Comparison of ENCODE assay signal across 8 mouse cellular contexts in the genomic region with DNA sequence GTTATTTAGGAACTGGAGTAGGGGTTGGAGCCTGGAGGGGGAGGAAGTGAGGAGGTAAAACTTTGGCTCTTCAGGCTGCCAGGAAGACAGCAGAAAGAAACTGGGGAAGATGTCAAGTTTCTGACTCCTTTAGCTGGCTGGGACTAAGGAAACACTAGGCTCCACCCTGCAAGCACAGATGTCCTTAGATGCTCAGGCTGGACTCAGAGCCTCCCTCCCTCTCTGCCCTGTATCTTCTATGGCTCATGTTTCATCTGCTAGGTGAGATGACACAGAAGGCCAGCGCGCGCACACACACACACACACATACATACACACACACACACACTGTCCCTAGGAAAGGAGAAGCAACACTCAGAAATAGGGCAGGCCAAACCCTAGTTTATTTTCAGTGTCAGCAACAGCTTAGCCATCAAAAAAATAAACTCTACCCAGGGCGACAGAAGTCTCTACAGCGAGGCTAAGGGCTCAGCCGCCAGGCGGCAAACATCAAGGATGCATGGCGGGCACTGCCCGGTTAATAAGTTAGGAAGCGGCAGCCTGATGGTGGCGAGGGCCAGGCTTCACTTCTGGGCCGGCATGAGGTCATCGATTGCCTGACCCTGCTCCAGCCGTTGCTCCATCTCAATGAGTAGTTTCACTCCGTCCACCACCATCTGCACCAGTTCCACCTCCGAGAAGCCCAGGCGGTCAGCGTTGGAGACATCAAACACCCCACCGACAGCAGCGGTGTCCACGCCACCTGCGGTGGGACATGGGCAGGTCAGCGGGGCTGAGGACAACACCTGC. TPM values are rescaled to one million over a fixed set of nuclear protein-coding genes. Genes with fewer than 3 reads are reported as not detected.
A peak's percentile ranks its signal among the peaks of the same experiment; 100 is the strongest.
DNase-seq lines count a peak whose midpoint lies in the region; ATAC-seq lines count a peak whose summit lies in the region.

No protein-coding gene starts in this region.

- WGBS in midbrain, embryonic 13.5 days: 47% methylated on average over 23 of the region's 23 CpGs

- H3K4me3 ChIP-seq in midbrain, embryonic 13.5 days (replicated peaks): peak overlapping the region; percentile 87

- no peaks in the 10 kb centered on the region for H3K9me3 ChIP-seq in midbrain, embryonic 13.5 days

- H3K27me3 ChIP-seq in midbrain, embryonic 13.5 days: peaks cover 5% of the 10 kb centered on the region

- ATAC-seq in granulocyte monocyte progenitor cell, adult 5-6 weeks (replicated peaks; ENCODE audit: poor library complexity, severe bottlenecking): peak; percentile 4; the same call in 1 of the 2 replicates
- no peak for ATAC-seq in midbrain, embryonic 13.5 days
- ATAC-seq in inflammation-experienced regulatory T-cells, adult 6 months: no peak
- ATAC-seq in megakaryocyte progenitor cell, adult 5-6 weeks (replicated peaks; ENCODE audit: poor library complexity): no peak

- peaks cover 42% of the 10 kb centered on the region for H3K4me1 ChIP-seq in midbrain, embryonic 13.5 days (replicated peaks)

- peak overlapping the region; percentile 95 for H3K27ac ChIP-seq in midbrain, embryonic 13.5 days

- peak overlapping the region; percentile 98 for H3K4me2 ChIP-seq in midbrain, embryonic 13.5 days (replicated peaks)

- peak; percentile 36 for DNase-seq in embryo, embryonic 10.5 days (ENCODE audit: low spot score)
- no peak for DNase-seq in embryo, embryonic 9.5 days (ENCODE audit: extremely low spot score)
- peak; percentile 90 for DNase-seq in adipocyte (ENCODE audit: low spot score)
- peak; percentile 54 for DNase-seq in kidney, postnatal 10 days

- H3K9ac ChIP-seq in midbrain, embryonic 13.5 days (replicated peaks): peak overlapping the region; percentile 98

- peaks cover 30% of the 10 kb centered on the region for H3K36me3 ChIP-seq in midbrain, embryonic 13.5 days

RNA-seq across cellular contexts. Expression of a gene that starts 2.9 kb away (rescaled TPM):
- total RNA-seq in granulocyte monocyte progenitor cell, adult 5-6 weeks (2014; fragmentation: Nextera tagmentation): 4.2 TPM in 1 of 2 replicates, not detected in the other
- 0.57 and 1.4 TPM in 2 replicates for total RNA-seq in granulocyte monocyte progenitor cell, adult 5-6 weeks (2017)
- 1,952 and 2,005 TPM in 2 replicates for polyA plus RNA-seq in midbrain, embryonic 13.5 days (2015; fragmentation: Nextera tagmentation; extraction: Ambion mirVana)
- polyA plus RNA-seq in inflammation-experienced regulatory T-cells, adult 6 months (2017; shearing (Covaris generic)): 10 to 100 TPM; 24.2 to 37.2 (median 31.8) TPM
- 0.85 and 1.8 TPM in 2 replicates for total RNA-seq in megakaryocyte progenitor cell, adult 5-6 weeks (2015)
- 2.0 and 4.1 TPM in 2 replicates for total RNA-seq in megakaryocyte progenitor cell, adult 5-6 weeks (2017)

RNA-seq across cellular contexts. Expression of a gene that starts 8.7 kb away (rescaled TPM):
- total RNA-seq in granulocyte monocyte progenitor cell, adult 5-6 weeks (2014; fragmentation: Nextera tagmentation): 18.6 and 21.9 TPM in 2 replicates
- 10.0 and 10.1 TPM in 2 replicates for total RNA-seq in granulocyte monocyte progenitor cell, adult 5-6 weeks (2017)
- 9.0 and 9.4 TPM in 2 replicates for polyA plus RNA-seq in midbrain, embryonic 13.5 days (2015; fragmentation: Nextera tagmentation; extraction: Ambion mirVana)
- 1 to 10 TPM; 3.2 to 4.4 (median 3.3) TPM for polyA plus RNA-seq in inflammation-experienced regulatory T-cells, adult 6 months (2017; shearing (Covaris generic))
- 8.6 and 8.8 TPM in 2 replicates for total RNA-seq in megakaryocyte progenitor cell, adult 5-6 weeks (2015)
- 8.0 and 11.2 TPM in 2 replicates for total RNA-seq in megakaryocyte progenitor cell, adult 5-6 weeks (2017)

RNA-seq across cellular contexts. Expression of a gene that starts 43.9 kb away (rescaled TPM):
- 28.0 and 32.0 TPM in 2 replicates for total RNA-seq in granulocyte monocyte progenitor cell, adult 5-6 weeks (2014; fragmentation: Nextera tagmentation)
- total RNA-seq in granulocyte monocyte progenitor cell, adult 5-6 weeks (2017): 33.3 and 41.2 TPM in 2 replicates
- polyA plus RNA-seq in midbrain, embryonic 13.5 days (2015; fragmentation: Nextera tagmentation; extraction: Ambion mirVana): 63.9 and 68.2 TPM in 2 replicates
- polyA plus RNA-seq in inflammation-experienced regulatory T-cells, adult 6 months (2017; shearing (Covaris generic)): 10 to 100 TPM; 22.0 to 40.1 (median 36.7) TPM
- total RNA-seq in megakaryocyte progenitor cell, adult 5-6 weeks (2015): 23.6 and 25.8 TPM in 2 replicates
- 29.2 and 46.3 TPM in 2 replicates for total RNA-seq in megakaryocyte progenitor cell, adult 5-6 weeks (2017)

RNA-seq across cellular contexts. Expression of a gene that starts 43.9 kb away (rescaled TPM):
- total RNA-seq in granulocyte monocyte progenitor cell, adult 5-6 weeks (2014; fragmentation: Nextera tagmentation): 49.6 and 51.3 TPM in 2 replicates
- 57.2 and 60.9 TPM in 2 replicates for total RNA-seq in granulocyte monocyte progenitor cell, adult 5-6 weeks (2017)
- polyA plus RNA-seq in midbrain, embryonic 13.5 days (2015; fragmentation: Nextera tagmentation; extraction: Ambion mirVana): 59.5 and 59.6 TPM in 2 replicates
- polyA plus RNA-seq in inflammation-experienced regulatory T-cells, adult 6 months (2017; shearing (Covaris generic)): 10 to 100 TPM; 55.8 to 85.0 (median 74.3) TPM
- total RNA-seq in megakaryocyte progenitor cell, adult 5-6 weeks (2015): 67.5 and 72.1 TPM in 2 replicates
- total RNA-seq in megakaryocyte progenitor cell, adult 5-6 weeks (2017): 54.7 and 55.7 TPM in 2 replicates
